Mouse (Mus musculus) C2C12 (cell line): Measurements from ENCODE around the gene Gm45140. TPM values are rescaled to one million over a fixed set of nuclear protein-coding genes. Genes with fewer than 3 reads are reported as not detected.

Source experiments
- H3K27me3 ChIP-seq: one replicate; pipeline ENCODE4 v1.6.1; 2011; ENCODE audit not compliant: control insufficient read depth, insufficient read depth, insufficient read length
- H3K36me3 ChIP-seq: one replicate; pipeline ENCODE4 v1.6.1; 2011; ENCODE audit not compliant: control insufficient read depth, insufficient read depth
- H3K4me3 ChIP-seq: one replicate; pipeline ENCODE4 v1.5.1; 2011; ENCODE audit warnings: mild to moderate bottlenecking, control low read depth; ENCODE audit not compliant: poor library complexity, insufficient read depth, severe bottlenecking
- H3K79me2 ChIP-seq: one replicate; pipeline ENCODE4 v1.6.1; 2011; ENCODE audit not compliant: control insufficient read depth, insufficient read depth
- H3K79me3 ChIP-seq: one replicate; pipeline ENCODE4 v1.6.1; 2011; ENCODE audit warnings: low read depth, control low read depth
- H3ac ChIP-seq: one replicate; pipeline ENCODE3; 2011; ENCODE audit warnings: low read depth; ENCODE audit not compliant: control insufficient read depth, insufficient read length
- CEBPB ChIP-seq: IDR thresholded peaks from one replicate; pipeline ENCODE4 v1.6.1; 2011; ENCODE audit warnings: low read depth, mild to moderate bottlenecking, control low read depth, moderate library complexity
- CTCF ChIP-seq: IDR thresholded peaks from one replicate; pipeline ENCODE4 v1.5.1; 2011; ENCODE audit not compliant: control insufficient read depth, insufficient read depth, insufficient read length
- FOSL1 ChIP-seq: IDR thresholded peaks from one replicate; pipeline ENCODE4 v1.8.0; 2011; ENCODE audit warnings: mild to moderate bottlenecking, low read length; ENCODE audit not compliant: poor library complexity, insufficient read depth, severe bottlenecking
- MAX ChIP-seq: IDR thresholded peaks from one replicate; pipeline ENCODE4 v1.6.1; 2011; ENCODE audit warnings: mild to moderate bottlenecking, control low read depth
- MYOD1 ChIP-seq: IDR thresholded peaks from one replicate; pipeline ENCODE4 v1.6.1; 2011; ENCODE audit warnings: low read depth; ENCODE audit not compliant: control insufficient read depth, insufficient read length
- MYOG ChIP-seq: IDR thresholded peaks from one replicate; pipeline ENCODE4 v1.6.1; 2011; ENCODE audit not compliant: control insufficient read depth, insufficient read length; ENCODE audit errors: extremely low read depth
- USF1 ChIP-seq: IDR thresholded peaks from one replicate; pipeline ENCODE4 v1.6.1; 2011; ENCODE audit warnings: low read depth, mild to moderate bottlenecking, control low read depth, moderate library complexity
- polyA plus RNA-seq: library from polyadenylated mRNA; unstranded; fragments of >200 nt; fragmentation: generic; extraction: Trizol; gene quantifications from one replicate; pipeline ENCODE4 v1.2.1, GENCODE M21; 2012; ENCODE audit warnings: missing spikeins

Gm45140 gene
- polyA plus RNA-seq, 1 experiment = 2.3 TPM

- H3K79me3 ChIP-seq = no peaks in the 10 kb centered on the region
- H3K4me3 ChIP-seq = no peak overlapping the region
- no peak for TF ChIP-seq USF1
- no peak for TF ChIP-seq CTCF
- TF ChIP-seq FOSL1 = no peak
- TF ChIP-seq MYOD1 = no peak
- no peak for TF ChIP-seq MYOG
- TF ChIP-seq CEBPB = no peak
- no peaks in the 10 kb centered on the region for H3K36me3 ChIP-seq
- peaks cover 7% of the 10 kb centered on the region for H3K27me3 ChIP-seq
- no peak overlapping the region for H3ac ChIP-seq
- no peaks in the 10 kb centered on the region for H3K79me2 ChIP-seq
Observed at GRCm38 (mm10) chr6:87762161-87762560, 73.4 kb downstream of the Gm45140 start.

- no peaks in the 10 kb centered on the region for H3K79me2 ChIP-seq
- no peaks in the 10 kb centered on the region for H3K36me3 ChIP-seq
- no peak for TF ChIP-seq MAX
- no peak for TF ChIP-seq FOSL1
- TF ChIP-seq CEBPB = no peak
- no peak for TF ChIP-seq CTCF
- no peak for TF ChIP-seq USF1
- TF ChIP-seq MYOG = no peak
- no peak for TF ChIP-seq MYOD1
- H3K27me3 ChIP-seq = peaks cover 7% of the 10 kb centered on the region
- no peak overlapping the region for H3ac ChIP-seq
- no peaks in the 10 kb centered on the region for H3K79me3 ChIP-seq
- H3K4me3 ChIP-seq = no peak overlapping the region
Observed at GRCm38 (mm10) chr6:87759850-87760249, 75.7 kb downstream of the Gm45140 start.

- Histone ChIP-seq H3K36me3 (no peaks in the 10 kb centered on the region), H3K79me2 (no peaks in the 10 kb centered on the region), H3K79me3 (no peaks in the 10 kb centered on the region), H3K27me3 (peaks cover 7% of the 10 kb centered on the region), H3ac (no peak overlapping the region), H3K4me3 (no peak overlapping the region)
- TF ChIP-seq CTCF = no peak
- no peak for TF ChIP-seq CEBPB
- TF ChIP-seq FOSL1 = no peak
- no peak for TF ChIP-seq MAX
- TF ChIP-seq USF1 = no peak
- TF ChIP-seq MYOD1 = no peak
- no peak for TF ChIP-seq MYOG
Observed at GRCm38 (mm10) chr6:87759404-87759803, 76.2 kb downstream of the Gm45140 start.

GRCm38 (mm10) chr6:87756896-87757295, 78.7 kb downstream of the Gm45140 start:
- Histone ChIP-seq H3K36me3 (no peaks in the 10 kb centered on the region), H3ac (no peak overlapping the region), H3K79me2 (no peaks in the 10 kb centered on the region), H3K4me3 (no peak overlapping the region), H3K27me3 (peaks cover 10% of the 10 kb centered on the region), H3K79me3 (no peaks in the 10 kb centered on the region)
- TF ChIP-seq MYOG = no peak
- no peak for TF ChIP-seq CTCF
- no peak for TF ChIP-seq CEBPB
- TF ChIP-seq MAX = no peak
- TF ChIP-seq USF1 = no peak
- no peak for TF ChIP-seq FOSL1
- TF ChIP-seq MYOD1 = no peak

- Histone ChIP-seq H3ac (no peak overlapping the region), H3K4me3 (no peak overlapping the region), H3K79me2 (no peaks in the 10 kb centered on the region), H3K27me3 (peaks cover 15% of the 10 kb centered on the region), H3K36me3 (no peaks in the 10 kb centered on the region), H3K79me3 (no peaks in the 10 kb centered on the region)
- TF ChIP-seq MYOG = no peak
- no peak for TF ChIP-seq CTCF
- TF ChIP-seq FOSL1 = no peak
- no peak for TF ChIP-seq CEBPB
- TF ChIP-seq MYOD1 = no peak
- TF ChIP-seq USF1 = no peak
- TF ChIP-seq MAX = no peak
Observed at GRCm38 (mm10) chr6:87755196-87755595, 80.4 kb downstream of the Gm45140 start.

GRCm38 (mm10) chr6:87751574-87751973, 84.0 kb downstream of the Gm45140 start:
- Histone ChIP-seq H3K79me2 (no peaks in the 10 kb centered on the region), H3K79me3 (no peaks in the 10 kb centered on the region), H3K4me3 (no peak overlapping the region), H3K27me3 (peaks cover 8% of the 10 kb centered on the region), H3ac (no peak overlapping the region), H3K36me3 (no peaks in the 10 kb centered on the region)
- no peak for TF ChIP-seq USF1
- no peak for TF ChIP-seq MAX
- no peak for TF ChIP-seq CEBPB
- TF ChIP-seq CTCF = no peak
